Mouse (Mus musculus): ENCODE measurements around the gene Ccdc102a.

DNA sequence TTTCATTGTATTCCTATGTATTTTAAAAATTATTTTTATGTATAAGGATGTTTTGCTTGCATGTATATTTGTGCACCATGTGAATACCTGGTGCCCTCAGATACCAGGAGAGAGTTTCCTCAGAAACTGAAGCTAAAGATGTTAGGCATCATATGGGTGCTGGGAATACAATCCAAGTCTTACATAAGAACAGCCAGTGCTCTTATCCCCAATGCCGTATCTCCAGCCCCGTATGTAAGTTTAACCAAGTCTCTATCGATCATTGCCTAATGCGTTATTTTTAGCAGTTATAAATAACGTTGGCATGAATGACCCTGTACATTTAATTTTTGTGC lies 60.9 kb downstream of the Ccdc102a start:
- TF ChIP-seq CTCF (IDR thresholded peaks at IDR 0.05; ENCODE audit: control insufficient read depth, insufficient read depth, low read length): no peak
- TF ChIP-seq POLR2A (IDR thresholded peaks at IDR 0.05; ENCODE audit: borderline replicate concordance, control insufficient read depth, low read depth, low read length): no peak
